In genomic region chr12:21531766-21532165, GRCm38 (mm10) we compare ENCODE assay signal across 23 mouse cellular contexts.
DNase-seq lines count a peak whose midpoint lies in the region; ATAC-seq and TF ChIP-seq lines count a peak whose summit lies in the region.
"Had no signal": no experiment of that assay in that cellular context is flagged by ENCODE, and none has a peak within 500 bp of the region (broad histone marks: within the 10 kb centered on the region; RNA-seq: fewer than 3 reads in every experiment).

No protein-coding gene starts in this region.

- H3K36me3 ChIP-seq in heart, embryonic 14.5 days (ENCODE audit: control insufficient read depth, insufficient read depth, low read length) = no peaks in the 10 kb centered on the region
- H3K36me3 ChIP-seq in heart, embryonic 11.5 days (ENCODE audit: control insufficient read depth, insufficient read depth, low read length) = no peaks in the 10 kb centered on the region
- no peaks in the 10 kb centered on the region for H3K36me3 ChIP-seq in heart, embryonic 16.5 days (ENCODE audit: control insufficient read depth, insufficient read depth)
- no peaks in the 10 kb centered on the region for H3K36me3 ChIP-seq in forebrain, embryonic 12.5 days (replicated peaks)
- H3K36me3 ChIP-seq: embryonic facial prominence, embryonic 12.5 days; heart, embryonic 15.5 days; hindbrain, embryonic 10.5 days; hindbrain, embryonic 15.5 days had no signal

- no peak overlapping the region for H3K27ac ChIP-seq in heart, embryonic 14.5 days (replicated peaks in 1 of 2; ENCODE audit: control insufficient read depth in 1 of 2, insufficient read depth in 1 of 2, low read depth in 2 of 2, low read length in 2 of 2)
- H3K27ac ChIP-seq in heart, embryonic 11.5 days (ENCODE audit: low read depth, low read length) = no peak overlapping the region
- no peak overlapping the region for H3K27ac ChIP-seq in heart, embryonic 16.5 days (ENCODE audit: low read length)
- no peak overlapping the region for H3K27ac ChIP-seq in gastrocnemius, adult 2 months
- no peak overlapping the region for H3K27ac ChIP-seq in forebrain, embryonic 12.5 days
- H3K27ac ChIP-seq: embryonic facial prominence, embryonic 12.5 days; forebrain, embryonic 13.5 days; heart, embryonic 15.5 days; hindbrain, embryonic 10.5 days; hindbrain, embryonic 15.5 days had no signal

- 0 out of 2 replicates have a peak, but pooled peaks have one; percentile 20 for ATAC-seq in heart, embryonic 14.5 days (ENCODE audit: insufficient number of reproducible peaks, insufficient read depth, low FRiP score, low read depth)
- ATAC-seq in heart, embryonic 11.5 days (replicated peaks; ENCODE audit: insufficient number of reproducible peaks, low FRiP score, low TSS enrichment) = no peak
- ATAC-seq in heart, embryonic 16.5 days (replicated peaks; ENCODE audit: extremely low read depth, insufficient read depth, low FRiP score) = 0 out of 2 replicates have a peak, but pooled peaks have one; percentile 23
- ATAC-seq in forebrain, embryonic 12.5 days (ENCODE audit: low FRiP score) = no peak
- ATAC-seq: activated CD4-positive, CD25-positive, alpha-beta regulatory T cell, adult 4 months; forebrain, embryonic 13.5 days; forebrain, postnatal 0 days; inflammation-experienced regulatory T-cells, adult 6 months; intestine, postnatal 0 days; Patski had no signal

- no peak for TF ChIP-seq CTCF in gastrocnemius, adult 2 months (IDR thresholded peaks at IDR 0.05)

- intact Hi-C loops in gastrocnemius, adult 2 months (cut with DNase I) = no loop called here

- 52% methylated on average over 3 of the region's 3 CpGs for WGBS in heart, embryonic 14.5 days
- 73% methylated on average over 3 of the region's 3 CpGs for WGBS in heart, embryonic 11.5 days (ENCODE audit: insufficient replicate concordance)
- WGBS in heart, embryonic 16.5 days = 58% methylated on average over 3 of the region's 3 CpGs
- WGBS in forebrain, embryonic 12.5 days = 90% methylated on average over 3 of the region's 3 CpGs

- peaks cover 3 to 4% of the 10 kb centered on the region in 2 experiments; a peak in 2 of 4 replicates for H3K4me1 ChIP-seq in heart, embryonic 14.5 days (ENCODE audit: control insufficient read depth in 2 of 2, insufficient read depth in 2 of 2, low read length in 2 of 2)
- H3K4me1 ChIP-seq in heart, embryonic 11.5 days (ENCODE audit: control insufficient read depth, insufficient read depth, low read length) = no peaks in the 10 kb centered on the region
- 0 out of 2 replicates have a peak, but pooled peaks cover 6% of the 10 kb centered on the region for H3K4me1 ChIP-seq in heart, embryonic 16.5 days (ENCODE audit: control insufficient read depth, insufficient read depth, low read length)
- H3K4me1 ChIP-seq in forebrain, embryonic 12.5 days = no peaks in the 10 kb centered on the region
- H3K4me1 ChIP-seq: embryonic facial prominence, embryonic 12.5 days; forebrain, embryonic 13.5 days; hindbrain, embryonic 10.5 days; hindbrain, embryonic 15.5 days had no signal

- no peaks in the 10 kb centered on the region for H3K9me3 ChIP-seq in heart, embryonic 14.5 days (ENCODE audit: control insufficient read depth, low read length)
- H3K9me3 ChIP-seq in heart, embryonic 11.5 days (replicated peaks; ENCODE audit: control insufficient read depth, low read length) = no peaks in the 10 kb centered on the region
- no peaks in the 10 kb centered on the region for H3K9me3 ChIP-seq in heart, embryonic 16.5 days (replicated peaks; ENCODE audit: control insufficient read depth, low read length)
- H3K9me3 ChIP-seq in forebrain, embryonic 12.5 days = no peaks in the 10 kb centered on the region
- H3K9me3 ChIP-seq: embryonic facial prominence, embryonic 12.5 days; heart, embryonic 15.5 days; hindbrain, embryonic 15.5 days had no signal

- H3K4me2 ChIP-seq in heart, embryonic 14.5 days (ENCODE audit: low read length) = no peak overlapping the region
- H3K4me2 ChIP-seq in heart, embryonic 11.5 days = no peak overlapping the region
- no peak overlapping the region for H3K4me2 ChIP-seq in heart, embryonic 16.5 days (ENCODE audit: low read depth, low read length)
- H3K4me2 ChIP-seq in forebrain, embryonic 12.5 days = no peak overlapping the region
- H3K4me2 ChIP-seq: embryonic facial prominence, embryonic 12.5 days; forebrain, embryonic 13.5 days; heart, embryonic 15.5 days; hindbrain, embryonic 15.5 days had no signal

- H3K27me3 ChIP-seq in heart, embryonic 14.5 days (ENCODE audit: control insufficient read depth, insufficient read depth, low read length) = no peaks in the 10 kb centered on the region
- no peaks in the 10 kb centered on the region for H3K27me3 ChIP-seq in heart, embryonic 11.5 days (ENCODE audit: control insufficient read depth, insufficient read depth, low read length)
- no peaks in the 10 kb centered on the region for H3K27me3 ChIP-seq in heart, embryonic 16.5 days (ENCODE audit: control insufficient read depth, insufficient read depth, low read length)
- no peaks in the 10 kb centered on the region for H3K27me3 ChIP-seq in forebrain, embryonic 12.5 days
- H3K27me3 ChIP-seq: embryonic facial prominence, embryonic 12.5 days; forebrain, embryonic 13.5 days; heart, embryonic 15.5 days; hindbrain, embryonic 15.5 days; Patski had no signal

- no peak overlapping the region for H3K4me3 ChIP-seq in heart, embryonic 14.5 days (ENCODE audit: control insufficient read depth in 1 of 2, insufficient read depth in 1 of 2, low read depth in 1 of 2, low read length in 2 of 2)
- H3K4me3 ChIP-seq in heart, embryonic 11.5 days (ENCODE audit: low read depth, low read length) = no peak overlapping the region
- H3K4me3 ChIP-seq in heart, embryonic 16.5 days (ENCODE audit: low read length) = no peak overlapping the region
- no peak overlapping the region for H3K4me3 ChIP-seq in gastrocnemius, adult 2 months
- H3K4me3 ChIP-seq in forebrain, embryonic 12.5 days (replicated peaks) = no peak overlapping the region
- H3K4me3 ChIP-seq: embryonic facial prominence, embryonic 12.5 days; forebrain, embryonic 13.5 days; heart, embryonic 15.5 days; hindbrain, embryonic 10.5 days; hindbrain, embryonic 15.5 days had no signal

- DNase-seq in cerebellum, postnatal 10 days = peak; percentile 39 to 55
- DNase-seq in cerebellum, adult 18-20 months = no peak
- no peak for DNase-seq in gastrocnemius, adult 2 months
- DNase-seq: adrenal gland, adult 2 months; adrenal gland, postnatal 25 days; cerebellum, adult 2 months; embryo, embryonic 11 days; forebrain, postnatal 0 days; gastrocnemius, postnatal 25 days; kidney, adult 9 months had no signal

- H3K9ac ChIP-seq in heart, embryonic 14.5 days (ENCODE audit: low read length) = no peak overlapping the region
- no peak overlapping the region for H3K9ac ChIP-seq in heart, embryonic 11.5 days (ENCODE audit: low read depth, low read length)
- H3K9ac ChIP-seq in heart, embryonic 16.5 days (ENCODE audit: low read length) = no peak overlapping the region
- H3K9ac ChIP-seq in forebrain, embryonic 12.5 days = no peak overlapping the region
- H3K9ac ChIP-seq: embryonic facial prominence, embryonic 12.5 days; forebrain, embryonic 13.5 days; forebrain, postnatal 0 days; heart, embryonic 15.5 days; hindbrain, embryonic 15.5 days had no signal

Comparison
In these comparisons a context has a peak if more than half of its experiments do, and no peak if none do; other contexts are left out.
1. DNase-seq: peak in cerebellum, postnatal 10 days (2 of 2); none in cerebellum, adult 18-20 months (0 of 2) and gastrocnemius, adult 2 months (single experiment).
2. ATAC-seq: peak in heart, embryonic 14.5 days (single experiment) and heart, embryonic 16.5 days (single experiment); none in heart, embryonic 11.5 days (single experiment) and forebrain, embryonic 12.5 days (single experiment).